Mouse (Mus musculus) liver, adult 2 months (tissue): Measurements from ENCODE around the gene Bcl2a1d.
"Not testable (repeated sequence)": the region's sequence is repeated elsewhere in the genome, so short reads cannot be mapped to it uniquely, and the experiment has no call there.

Experiments
- CTCF ChIP-seq: fragments of 200-500 bp; IDR thresholded peaks from 2 replicates; pipeline ENCODE4 v1.5.1; 2011; ENCODE audit warnings: low read depth, low read length, control low read depth
- POLR2A ChIP-seq: fragments of 200-500 bp; IDR thresholded peaks from 2 replicates; pipeline ENCODE4 v1.6.1; 2011; ENCODE audit warnings: low read length, control low read depth; ENCODE audit not compliant: insufficient read depth; ENCODE audit errors: extremely low read depth

- TF ChIP-seq CTCF, POLR2A: not testable (repeated sequence)
Observed at GRCm38 (mm10) chr9:88714515-88714914, 17.2 kb downstream of the Bcl2a1d start.
